Mouse (Mus musculus) ovary, postnatal 10 days (tissue): Measurements from ENCODE around the gene Tmem60.

Experiments used
- DNase-seq: peaks from one replicate; pipeline ENCODE4 v3.0.0; 2022; ENCODE audit warnings: low spot score

The Tmem60 gene

DNA sequence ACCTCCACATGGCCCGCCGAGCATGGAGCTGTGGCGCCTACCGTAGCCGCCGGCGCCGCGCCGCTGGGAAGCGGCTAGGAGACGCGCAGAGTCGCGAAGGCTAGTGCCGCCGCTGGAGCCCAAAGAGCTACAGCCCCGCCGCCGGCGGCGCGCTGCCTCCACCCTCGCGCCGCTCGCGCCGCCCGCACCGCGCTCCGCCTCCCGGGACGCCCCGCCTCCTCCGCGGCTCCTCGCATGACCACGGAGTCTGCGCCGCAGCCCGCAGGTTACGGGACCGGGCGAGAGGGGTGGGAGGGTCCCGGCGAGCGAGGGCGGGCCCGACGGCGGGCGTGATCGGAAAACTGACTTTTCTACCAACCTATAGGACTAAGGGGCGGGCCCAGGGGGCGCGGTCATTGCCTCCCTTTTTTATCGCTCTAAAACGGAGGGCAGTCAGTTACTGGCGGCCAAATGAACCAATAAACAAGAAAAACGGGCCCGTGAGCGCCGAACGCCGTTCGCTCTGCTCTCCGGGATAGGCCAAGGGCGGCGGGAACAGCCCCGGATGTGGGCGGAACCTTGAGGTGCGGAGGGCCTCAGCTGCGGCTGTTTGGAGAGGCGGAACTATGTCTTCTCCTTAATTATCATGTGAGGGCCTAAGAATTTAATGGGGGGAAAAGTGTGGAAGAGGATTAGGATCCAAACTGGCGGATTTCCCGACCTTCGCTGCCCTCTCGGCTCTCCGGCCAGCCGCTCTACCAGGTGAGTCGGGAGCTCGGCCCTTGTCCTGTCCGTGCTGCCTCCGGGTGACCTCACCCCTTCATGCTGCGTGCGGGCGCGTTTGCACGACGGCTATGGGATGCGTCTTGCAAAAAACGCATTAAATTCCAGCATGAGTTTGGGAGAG lies at the start of gene Tmem60, which contains the start of gene Phtf2:
TSS of gene Tmem60 (plus strand) at position 277 of the 886 bp plus-strand sequence.
TSS of gene Phtf2 (minus strand) at position 210 of the 886 bp plus-strand sequence.
- peak; percentile 92 for DNase-seq

DNA sequence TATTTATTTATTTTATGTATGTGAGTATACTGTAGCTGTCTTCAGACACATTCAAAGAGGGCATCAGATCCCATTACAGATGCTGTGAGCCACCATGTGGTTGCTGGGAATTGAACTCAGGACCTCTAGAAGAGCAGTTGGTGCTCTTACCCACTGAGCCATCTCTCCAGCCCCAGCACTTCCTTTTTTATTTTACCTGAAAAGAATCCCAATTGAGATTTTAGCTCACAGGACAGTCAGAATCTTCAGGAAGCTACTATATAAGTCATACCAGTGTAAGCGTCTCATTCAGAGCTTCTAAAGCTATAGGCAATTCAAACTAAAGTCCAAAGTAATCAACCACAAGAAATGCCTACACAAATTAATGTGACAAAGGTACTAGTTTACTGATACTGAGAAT lies 47.6 kb upstream of the Tmem60 start:
- DNase-seq = no peak

DNA sequence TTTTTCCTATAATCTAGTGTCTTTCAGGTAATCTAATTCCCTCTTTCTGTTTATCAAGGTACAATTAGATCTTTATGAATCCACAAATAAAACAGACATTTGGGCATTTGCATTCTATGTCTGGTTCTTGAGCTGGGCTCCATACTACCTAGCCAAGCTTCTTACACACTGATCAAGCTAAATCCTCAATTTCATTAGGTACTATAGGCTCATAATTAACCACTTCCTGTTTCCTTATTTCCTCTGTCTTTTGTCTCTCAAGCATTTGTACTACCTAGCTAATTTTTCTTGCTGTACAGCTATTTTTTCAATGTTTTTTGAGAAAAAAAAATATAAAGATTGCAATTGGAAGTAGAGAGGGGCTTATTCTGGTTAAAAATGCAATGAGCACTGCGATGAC lies 44.9 kb upstream of the Tmem60 start:
- no peak for DNase-seq

DNA sequence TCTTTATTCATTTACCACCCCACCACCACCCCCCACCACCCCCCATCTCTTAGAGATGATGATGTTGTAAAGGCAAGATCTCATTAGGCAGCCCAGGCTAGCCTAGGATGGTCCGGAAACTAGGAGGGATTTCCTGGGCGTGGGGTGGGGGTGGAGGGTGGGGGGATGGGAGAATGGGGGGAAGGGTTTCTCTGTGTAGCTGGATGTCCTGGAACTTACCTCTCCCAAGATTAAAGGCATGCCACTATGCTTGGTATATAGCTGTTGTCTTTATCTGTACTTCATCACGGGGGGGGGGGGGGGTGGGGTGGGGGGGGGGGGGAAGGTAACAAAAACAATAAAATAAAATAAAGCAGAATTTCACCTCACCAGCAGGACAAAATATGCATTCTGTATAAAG lies 38.6 kb upstream of the Tmem60 start:
- no peak for DNase-seq

DNA sequence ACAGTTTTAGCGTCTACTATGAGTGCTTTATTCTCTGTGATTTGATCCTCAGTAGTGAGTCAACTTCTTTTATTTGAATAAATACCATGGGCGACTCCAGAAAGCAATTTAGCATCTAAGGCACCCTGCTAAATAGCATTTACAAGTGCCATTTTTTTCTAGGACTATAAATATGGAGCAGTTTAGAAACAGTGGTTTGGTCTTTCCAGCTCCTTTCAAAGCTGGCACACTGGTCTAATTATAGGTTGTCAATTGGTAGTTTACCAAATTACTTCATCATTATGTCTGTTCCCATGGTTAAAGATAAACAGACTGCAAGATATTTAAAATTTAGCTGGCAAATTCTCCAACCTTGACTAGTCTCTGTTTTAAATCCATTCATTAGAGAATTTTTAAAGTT lies 38.2 kb upstream of the Tmem60 start:
- no peak for DNase-seq

DNA sequence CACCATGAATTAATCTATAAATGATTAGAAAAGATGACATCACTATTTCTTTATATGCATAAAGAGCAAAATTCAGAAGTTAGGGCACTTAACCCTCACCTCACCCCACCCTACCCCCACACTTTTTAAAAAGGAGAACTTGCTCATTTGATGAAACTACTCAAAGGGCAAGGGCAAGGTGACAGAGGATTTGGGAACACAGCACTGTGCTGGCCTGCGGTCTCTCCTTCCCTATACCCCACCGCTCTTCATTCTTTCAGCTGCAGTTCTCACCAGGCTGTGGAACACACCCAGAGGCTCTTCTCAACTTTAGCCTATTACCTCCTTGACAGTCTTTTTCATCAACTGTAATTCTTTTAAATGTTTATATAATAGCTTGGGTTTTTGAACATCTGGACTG lies 35.0 kb upstream of the Tmem60 start:
- DNase-seq = no peak

DNA sequence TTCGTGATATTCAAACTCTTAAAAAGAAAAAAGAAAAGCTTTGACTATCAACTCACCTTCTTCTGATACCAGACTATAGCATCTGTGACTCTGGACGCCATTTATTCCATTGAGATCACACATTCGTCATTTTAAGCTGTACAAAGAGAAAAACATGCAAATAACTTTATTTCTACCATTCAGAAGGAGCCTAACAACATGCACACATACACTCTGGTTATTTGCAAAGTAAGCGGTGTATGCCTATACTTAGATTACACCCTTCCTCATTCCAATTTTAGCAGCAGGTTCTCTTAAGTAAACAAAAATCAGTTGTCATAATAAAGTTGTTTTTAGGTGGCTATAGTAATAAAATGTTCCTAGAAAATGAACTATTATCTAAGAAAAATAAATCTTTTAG lies 26.9 kb upstream of the Tmem60 start:
- DNase-seq = no peak

DNA sequence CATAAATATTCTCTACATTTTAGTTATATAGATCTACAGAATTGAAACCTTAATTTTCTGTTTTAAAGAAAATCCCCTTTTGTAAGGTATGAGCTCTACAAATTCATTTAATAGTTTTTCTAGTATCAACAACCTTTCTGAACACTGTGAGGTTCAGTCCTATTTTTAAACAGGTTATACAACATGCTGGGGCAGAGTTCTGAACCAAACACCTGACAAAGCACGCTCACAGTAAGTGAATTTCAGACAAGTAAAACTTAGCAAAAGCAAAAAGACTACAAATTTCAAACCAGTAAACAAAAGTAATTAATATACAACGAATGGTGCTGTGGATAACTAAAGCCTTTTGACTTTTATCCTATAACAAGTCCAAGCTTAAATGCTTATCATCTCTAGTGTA lies 23.6 kb upstream of the Tmem60 start:
- no peak for DNase-seq

DNA sequence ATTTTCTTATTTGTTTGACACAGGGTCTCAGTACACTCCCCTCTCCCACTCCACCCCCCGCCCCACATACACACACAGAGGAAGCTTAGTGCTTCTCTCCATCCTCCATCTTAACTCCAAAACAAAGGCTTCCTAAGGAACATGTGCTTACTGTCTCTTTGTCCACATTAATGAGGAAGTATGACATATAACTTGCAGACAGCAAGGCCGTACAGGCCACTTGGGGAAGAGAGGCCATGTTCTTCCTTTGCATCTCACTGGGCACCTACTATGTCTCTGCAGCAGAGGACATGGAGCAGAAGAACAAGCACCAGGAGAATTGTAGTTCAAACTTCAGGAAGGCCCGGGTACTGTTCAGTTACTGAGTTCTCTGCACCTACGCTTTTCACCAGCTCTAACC lies 21.4 kb upstream of the Tmem60 start:
- DNase-seq = no peak

DNA sequence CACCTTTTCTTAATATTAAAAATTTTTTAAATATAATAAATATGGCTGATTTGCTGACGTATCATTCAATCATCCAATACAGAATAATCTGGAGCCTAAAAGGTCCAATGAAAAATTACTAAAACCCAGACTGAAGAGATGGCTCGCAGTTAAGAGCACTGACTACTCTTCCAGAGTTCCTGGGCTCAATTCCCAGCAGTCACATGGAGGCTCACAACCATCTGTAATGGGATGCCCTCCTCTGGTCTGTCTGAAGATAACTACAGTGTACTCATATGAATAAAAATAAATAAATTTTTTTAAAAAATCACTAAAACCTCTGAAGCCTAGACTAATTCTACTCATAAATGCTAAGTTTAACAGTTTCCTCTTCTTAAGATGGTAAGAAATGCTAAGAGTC lies 20.1 kb upstream of the Tmem60 start:
- DNase-seq = no peak

DNA sequence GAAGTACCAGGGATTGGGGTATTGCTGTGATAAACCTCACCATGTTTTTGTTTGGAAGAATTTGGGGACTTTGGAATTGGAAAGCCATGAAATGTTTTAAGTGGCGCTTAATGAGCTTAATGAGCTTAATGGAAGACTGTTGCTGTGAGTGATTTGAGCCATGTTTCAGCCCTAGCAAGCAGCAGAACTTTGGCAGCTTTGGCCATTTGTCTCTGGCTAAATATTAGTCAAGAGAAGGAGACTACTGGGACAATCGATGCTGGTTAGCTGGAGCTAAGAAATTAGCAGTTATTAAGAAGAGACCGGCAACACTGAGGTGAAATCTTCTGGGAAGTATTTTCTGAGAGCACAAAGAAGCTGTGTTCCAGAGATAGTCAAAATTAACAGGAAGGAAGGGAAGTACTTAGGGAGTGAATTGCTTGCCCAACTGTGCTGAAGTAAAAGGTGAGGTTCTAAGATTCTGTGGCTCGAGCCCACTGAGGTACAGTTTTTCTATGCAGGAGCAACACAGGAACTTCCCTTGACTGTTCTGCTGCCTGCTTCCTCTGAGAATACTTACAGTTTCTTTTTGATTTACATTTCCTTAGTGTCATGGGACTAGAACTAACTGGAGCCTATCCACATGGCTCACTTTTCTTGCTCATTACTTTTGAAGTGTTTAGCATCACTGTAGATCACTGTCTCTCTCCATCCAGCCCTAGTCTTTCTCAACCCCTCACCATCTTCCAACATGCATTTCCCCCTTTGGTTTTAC lies 17.6 kb upstream of the Tmem60 start:
- no peak for DNase-seq

DNA sequence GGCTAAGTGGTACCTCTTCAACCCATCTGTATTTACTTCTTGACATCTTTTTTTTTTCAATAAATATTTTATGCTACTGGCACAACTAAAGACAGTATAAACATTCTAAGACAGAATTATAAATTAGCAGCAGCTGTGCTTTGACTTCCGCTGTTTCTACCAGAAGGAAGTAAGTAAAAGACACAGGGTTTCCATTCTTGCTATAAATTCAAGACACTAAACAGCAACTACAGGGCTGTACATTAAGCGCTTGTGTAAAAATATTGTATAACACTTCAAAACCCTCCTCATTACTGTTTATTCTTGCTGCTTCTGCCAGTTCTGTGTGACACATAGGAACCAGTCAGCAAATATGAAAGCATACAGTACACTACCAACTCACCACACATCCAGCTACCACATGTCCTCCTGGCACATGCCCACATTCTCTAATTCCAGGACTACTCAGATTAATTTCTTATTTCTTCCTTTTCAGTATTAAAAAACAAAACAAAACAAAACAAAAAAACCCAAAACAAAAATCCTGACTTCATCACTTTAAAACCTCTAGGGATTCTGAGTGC lies 16.7 kb upstream of the Tmem60 start:
- DNase-seq = no peak

DNA sequence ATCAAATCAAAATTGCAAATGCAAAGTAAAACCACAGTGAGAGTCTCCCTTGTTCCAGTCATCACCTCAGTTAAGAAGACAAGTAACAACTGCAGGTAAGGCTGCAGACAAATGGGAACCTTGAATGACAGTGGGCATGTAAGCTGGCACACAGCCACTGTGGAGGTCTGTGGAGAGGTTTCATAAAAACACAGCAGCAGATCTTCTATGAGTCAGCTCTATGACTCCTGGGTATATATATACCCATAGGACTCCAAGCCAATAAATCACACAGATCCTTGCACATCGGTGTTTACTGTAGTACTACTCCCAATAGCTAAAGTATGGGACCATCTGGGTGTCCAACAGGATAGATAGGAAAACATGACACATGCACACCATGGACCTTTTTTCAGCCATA lies 8.8 kb upstream of the Tmem60 start:
- no peak for DNase-seq

DNA sequence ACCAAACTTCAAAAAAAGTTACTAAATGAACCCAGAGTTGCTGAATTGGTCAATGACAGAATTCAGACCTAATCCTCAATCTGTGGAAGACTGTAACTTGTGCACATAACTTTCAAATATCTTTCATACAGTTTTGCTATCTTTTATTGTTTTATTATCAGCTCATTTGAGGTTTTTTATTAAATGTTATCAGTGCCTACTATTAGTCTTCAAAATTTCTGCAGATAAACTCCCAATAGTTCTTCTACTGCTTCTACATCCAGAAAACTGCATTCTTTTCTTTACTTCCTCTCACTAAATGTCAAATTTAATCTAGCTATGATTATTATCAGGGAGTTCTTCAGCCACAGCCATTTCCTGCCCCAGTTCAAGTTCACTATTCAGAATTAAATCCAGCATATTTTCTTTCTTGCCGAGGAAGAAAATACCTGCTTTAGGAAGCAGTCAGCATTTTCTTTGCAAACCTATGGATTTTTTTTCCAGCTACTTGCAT lies 5.0 kb upstream of the Tmem60 start:
- no peak for DNase-seq

DNA sequence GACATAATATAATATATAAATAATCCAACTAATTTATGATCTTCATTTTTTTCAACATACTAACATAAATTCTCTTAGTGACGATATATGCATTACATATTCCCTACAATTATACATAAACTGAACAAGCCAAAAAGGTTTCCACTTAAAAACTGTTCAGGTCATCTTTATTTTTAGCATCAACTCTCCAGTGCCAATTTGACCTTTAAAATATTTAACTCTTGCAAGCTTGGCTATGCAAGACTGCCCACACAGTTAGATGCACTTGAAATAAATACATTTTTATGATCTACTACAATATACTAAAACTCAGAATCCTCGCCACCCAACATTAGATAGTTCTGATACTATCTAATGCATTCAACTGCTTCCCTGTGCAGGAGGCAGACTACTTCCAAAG lies 1.6 kb upstream of the Tmem60 start:
- DNase-seq = no peak

DNA sequence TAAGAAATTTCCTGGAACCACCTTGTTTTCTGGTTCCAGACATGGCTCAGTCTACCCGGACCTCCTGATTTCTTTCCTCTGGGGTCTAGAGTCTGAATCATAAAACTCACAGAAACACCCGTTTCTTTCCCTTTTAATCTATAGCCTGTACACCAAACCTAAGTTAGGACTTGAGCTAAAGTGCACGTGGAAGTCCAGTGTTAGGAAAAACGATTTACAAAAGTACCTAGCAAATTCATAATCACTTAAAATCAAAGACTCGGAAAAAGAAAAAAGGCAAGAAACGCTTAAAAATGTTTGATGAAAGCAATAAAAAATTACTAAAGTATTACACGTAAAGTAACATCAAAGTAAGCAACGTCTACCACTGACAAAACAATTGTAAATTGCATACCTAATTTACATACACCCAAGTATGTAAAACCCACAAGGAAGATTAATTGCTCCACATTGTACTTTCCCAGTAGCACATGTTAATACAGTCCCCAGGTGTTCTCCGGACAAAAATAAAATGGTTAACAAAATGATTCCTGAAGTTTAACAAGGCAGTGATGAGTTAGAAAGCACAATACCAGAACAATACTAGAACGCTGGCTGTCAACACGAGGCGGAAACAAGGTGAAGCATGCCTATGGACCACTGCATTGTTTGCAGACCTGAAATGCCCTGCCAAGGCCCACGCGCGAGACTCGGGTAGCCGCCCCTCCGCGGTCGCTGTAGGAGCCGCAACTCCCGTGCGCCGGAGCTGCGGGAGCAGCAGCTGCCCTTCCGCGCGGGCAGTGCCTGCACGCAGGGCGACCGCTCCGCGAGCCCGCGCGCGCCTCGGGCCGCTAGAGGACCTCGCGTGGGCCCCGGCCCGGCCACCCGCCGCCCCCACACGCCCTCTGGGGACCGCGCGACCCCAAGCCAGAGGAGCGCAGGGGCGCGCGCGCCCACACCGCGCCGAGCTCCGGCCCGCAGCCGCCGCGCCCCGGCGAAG lies 905 bp upstream of the Tmem60 start:
- DNase-seq = peak; percentile 16

DNA sequence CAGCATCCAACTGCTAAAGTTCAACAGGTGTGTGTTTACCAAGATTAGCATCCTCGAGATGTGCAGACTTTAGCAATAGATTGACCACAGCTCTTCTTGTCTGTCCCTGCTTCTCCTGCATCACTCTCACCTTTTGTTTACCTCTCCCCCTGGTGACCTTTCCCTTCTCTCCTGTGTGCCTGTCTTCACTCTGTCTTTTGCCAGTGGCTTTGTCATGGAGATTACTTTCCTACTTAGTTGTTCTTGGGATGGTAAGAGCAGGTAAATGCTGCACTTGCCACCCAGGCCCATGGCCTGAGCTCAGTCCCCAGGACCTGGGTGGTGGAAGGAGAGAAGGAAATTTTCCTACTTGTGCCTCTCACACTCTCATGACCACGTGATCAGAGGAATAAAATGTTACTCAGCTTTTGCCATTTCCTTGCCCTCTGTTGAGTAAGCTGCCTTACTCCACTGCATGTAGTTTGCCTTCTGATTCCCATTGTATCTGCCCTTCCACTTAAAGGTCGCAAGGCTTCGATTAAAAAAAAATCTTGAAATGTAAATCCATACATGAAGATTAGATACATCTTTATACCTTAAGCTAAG lies 2.1 kb downstream of the Tmem60 start:
- no peak for DNase-seq

DNA sequence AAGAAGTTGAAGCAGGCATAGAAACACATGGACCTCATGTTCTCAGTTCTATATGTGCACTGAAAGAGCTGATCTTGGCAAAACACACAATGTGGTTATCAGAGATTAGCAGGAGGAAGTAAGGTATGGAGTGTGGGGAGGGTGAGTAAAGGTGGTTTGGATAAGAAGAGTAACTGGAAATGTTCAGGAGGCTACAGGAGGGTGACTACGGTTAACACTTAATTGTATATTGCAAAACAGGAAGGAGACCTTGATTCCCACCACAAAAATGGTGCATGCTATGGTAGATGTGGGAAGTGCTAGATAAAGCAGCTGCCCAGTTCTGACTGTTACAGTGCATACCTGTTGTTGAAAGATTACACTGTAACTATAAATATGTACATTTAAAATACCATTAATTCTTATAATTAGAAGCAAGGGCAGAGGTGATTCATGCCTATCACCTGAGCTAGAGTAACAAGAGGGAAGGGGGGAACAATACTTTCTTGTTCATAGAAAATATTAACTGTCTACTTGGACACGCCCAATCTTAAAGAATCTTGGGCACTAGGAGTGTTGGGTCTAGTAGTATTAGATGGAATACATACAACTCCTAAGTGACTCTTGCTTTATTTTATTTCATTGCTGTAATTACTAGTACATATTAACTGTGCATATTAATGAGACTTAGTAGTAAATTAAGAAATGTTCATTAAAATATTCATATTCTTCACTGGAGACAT lies 15.6 kb downstream of the Tmem60 start:
- DNase-seq = no peak

DNA sequence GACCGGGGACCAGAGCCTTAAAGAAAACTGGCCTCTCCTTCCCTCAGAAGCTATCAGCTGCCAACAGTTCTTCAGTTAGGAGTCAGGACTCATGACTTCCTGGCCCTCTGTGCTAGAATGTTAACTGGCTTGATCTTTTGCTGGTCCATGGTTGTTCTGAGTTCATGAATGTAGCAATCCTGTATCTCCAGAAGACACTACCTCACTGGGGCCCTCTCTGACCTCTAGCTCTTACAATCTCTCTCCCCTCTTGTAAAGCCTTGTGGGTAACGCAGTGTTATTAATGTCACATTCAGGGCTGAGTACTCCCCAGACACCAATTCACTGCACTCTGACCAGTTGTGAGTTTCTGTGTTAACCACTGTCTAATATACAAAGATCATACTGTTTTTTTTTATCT lies 22.7 kb downstream of the Tmem60 start:
- no peak for DNase-seq

DNA sequence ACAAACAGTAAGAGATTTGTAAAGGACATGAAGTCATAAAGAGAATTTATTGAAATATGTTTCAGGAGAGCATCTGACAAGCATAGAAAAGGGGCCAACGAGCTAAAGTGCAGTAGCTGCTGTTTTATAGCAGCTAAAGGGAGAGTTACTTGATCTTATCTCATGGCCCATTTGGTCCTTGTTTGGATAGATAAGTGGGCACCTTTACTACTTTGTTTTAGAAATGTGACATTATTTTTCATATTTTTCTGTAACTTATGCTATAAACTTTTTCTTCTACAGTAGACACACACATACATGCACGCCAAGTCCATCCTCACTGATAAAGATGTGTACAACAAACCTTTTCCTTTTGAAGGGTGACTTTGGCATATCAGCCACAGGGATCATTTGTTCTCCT lies 23.4 kb downstream of the Tmem60 start:
- no peak for DNase-seq

DNA sequence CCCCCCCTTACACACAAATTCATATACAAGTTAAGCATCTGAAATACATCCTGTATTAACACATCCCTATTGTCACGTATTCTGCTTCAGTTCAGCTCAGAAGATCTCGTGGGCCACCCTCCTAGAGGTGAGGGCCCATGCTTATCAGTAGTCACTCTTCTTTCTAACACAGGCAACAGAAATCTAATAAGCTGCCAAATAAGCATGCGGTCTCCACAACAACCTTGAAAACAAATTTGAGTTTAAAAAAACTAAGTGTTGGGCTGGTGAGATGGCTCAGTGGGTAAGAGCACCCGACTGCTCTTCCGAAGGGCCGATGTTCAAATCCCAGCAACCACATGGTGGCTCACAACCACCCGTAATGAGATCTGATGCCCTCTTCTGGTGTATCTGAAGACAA lies 24.2 kb downstream of the Tmem60 start:
- no peak for DNase-seq
